17 mouse cellular contexts compared by ENCODE assay signal in genomic region chr4:154396652-154397301, GRCm38 (mm10).
DNase-seq lines count a peak whose midpoint lies in the region; ATAC-seq lines count a peak whose summit lies in the region.
"Had no signal": no experiment of that assay in that cellular context is flagged by ENCODE, and none has a peak within 500 bp of the region (broad histone marks: within the 10 kb centered on the region; RNA-seq: fewer than 3 reads in every experiment).

No protein-coding gene starts in this region.

- no peaks in the 10 kb centered on the region for H3K36me3 ChIP-seq in forebrain, embryonic 13.5 days (ENCODE audit: poor library complexity, severe bottlenecking)
- 0 out of 2 replicates have a peak, but pooled peaks cover 8% of the 10 kb centered on the region for H3K36me3 ChIP-seq in forebrain, embryonic 10.5 days (replicated peaks)
- no peaks in the 10 kb centered on the region for H3K36me3 ChIP-seq in embryonic facial prominence, embryonic 12.5 days
- H3K36me3 ChIP-seq in hindbrain, embryonic 16.5 days (ENCODE audit: control insufficient read depth, insufficient read depth, low read length) = no peaks in the 10 kb centered on the region
- H3K36me3 ChIP-seq: G1E; liver, embryonic 12.5 days; neural tube, embryonic 15.5 days had no signal

- WGBS in forebrain, embryonic 13.5 days = 72% methylated on average over 14 of the region's 14 CpGs
- WGBS in forebrain, embryonic 10.5 days = 87% methylated on average over 14 of the region's 14 CpGs
- 67% methylated on average over 14 of the region's 14 CpGs for WGBS in embryonic facial prominence, embryonic 12.5 days
- 68% methylated on average over 14 of the region's 14 CpGs for WGBS in hindbrain, embryonic 16.5 days

- no peaks in the 10 kb centered on the region for H3K9me3 ChIP-seq in forebrain, embryonic 13.5 days (replicated peaks)
- no peaks in the 10 kb centered on the region for H3K9me3 ChIP-seq in forebrain, embryonic 10.5 days
- H3K9me3 ChIP-seq in embryonic facial prominence, embryonic 12.5 days = no peaks in the 10 kb centered on the region
- H3K9me3 ChIP-seq in hindbrain, embryonic 16.5 days (ENCODE audit: control insufficient read depth, low read length) = no peaks in the 10 kb centered on the region
- H3K9me3 ChIP-seq: liver, embryonic 12.5 days; neural tube, embryonic 15.5 days had no signal

- H3K4me1 ChIP-seq in forebrain, embryonic 13.5 days = peaks cover 50% of the 10 kb centered on the region
- H3K4me1 ChIP-seq in forebrain, embryonic 10.5 days = peaks cover 65% of the 10 kb centered on the region
- peaks cover 43% of the 10 kb centered on the region for H3K4me1 ChIP-seq in embryonic facial prominence, embryonic 12.5 days
- peaks cover 20% of the 10 kb centered on the region; the same call in 1 of the 2 replicates for H3K4me1 ChIP-seq in hindbrain, embryonic 16.5 days (ENCODE audit: control insufficient read depth, insufficient read depth, low read depth, low read length)

- H3K4me2 ChIP-seq in forebrain, embryonic 13.5 days = no peak overlapping the region
- no peak overlapping the region for H3K4me2 ChIP-seq in embryonic facial prominence, embryonic 12.5 days (replicated peaks)
- H3K4me2 ChIP-seq in hindbrain, embryonic 16.5 days (ENCODE audit: low read length) = no peak overlapping the region
- H3K4me2 ChIP-seq: liver, embryonic 12.5 days; neural tube, embryonic 15.5 days had no signal

- no peaks in the 10 kb centered on the region for H3K27me3 ChIP-seq in forebrain, embryonic 13.5 days
- peaks cover 3% of the 10 kb centered on the region; the same call in 1 of the 2 replicates for H3K27me3 ChIP-seq in forebrain, embryonic 10.5 days (ENCODE audit: poor library complexity, severe bottlenecking)
- no peaks in the 10 kb centered on the region for H3K27me3 ChIP-seq in embryonic facial prominence, embryonic 12.5 days
- no peaks in the 10 kb centered on the region for H3K27me3 ChIP-seq in hindbrain, embryonic 16.5 days (replicated peaks; ENCODE audit: control insufficient read depth, insufficient read depth, low read length)

- H3K9ac ChIP-seq in forebrain, embryonic 13.5 days = no peak overlapping the region
- H3K9ac ChIP-seq in embryonic facial prominence, embryonic 12.5 days = no peak overlapping the region
- no peak overlapping the region for H3K9ac ChIP-seq in hindbrain, embryonic 16.5 days (ENCODE audit: low read depth, low read length)
- H3K9ac ChIP-seq: liver, embryonic 12.5 days; neural tube, embryonic 15.5 days had no signal

- peak overlapping the region; percentile 66 for H3K27ac ChIP-seq in forebrain, embryonic 13.5 days
- no peak overlapping the region for H3K27ac ChIP-seq in forebrain, embryonic 10.5 days
- H3K27ac ChIP-seq in embryonic facial prominence, embryonic 12.5 days = no peak overlapping the region
- H3K27ac ChIP-seq in hindbrain, embryonic 16.5 days (ENCODE audit: low read depth, low read length) = no peak overlapping the region
- H3K27ac ChIP-seq: kidney, postnatal 0 days; liver, embryonic 12.5 days; neural tube, embryonic 15.5 days had no signal

- peak; percentile 54 for ATAC-seq in forebrain, embryonic 13.5 days
- peak; percentile 48; the same call in 1 of the 2 replicates for ATAC-seq in embryonic facial prominence, embryonic 12.5 days (ENCODE audit: insufficient number of reproducible peaks, insufficient read depth, low FRiP score, low TSS enrichment)
- peak; percentile 71 for ATAC-seq in hindbrain, embryonic 16.5 days
- ATAC-seq: CD4-positive, CD25-positive, alpha-beta regulatory T cell, adult 4 months; intestine, postnatal 0 days; liver, embryonic 12.5 days had no signal

- no peak for DNase-seq in forebrain, embryonic 10.5 days (ENCODE audit: extremely low spot score, low spot score)
- DNase-seq in layer of hippocampus, postnatal 10 days (ENCODE audit: low spot score in 2 of 2) = peak; percentile 34 to 47
- no peak for DNase-seq in layer of hippocampus, adult 9-10 months (ENCODE audit: low spot score)
- no peak for DNase-seq in ovary, postnatal 14 days (ENCODE audit: low spot score)
- DNase-seq in adrenal gland, postnatal 36 days = no peak
- DNase-seq: cerebellum, adult 9-10 months; gastrocnemius, postnatal 25 days had no signal

- no peak overlapping the region for H3K4me3 ChIP-seq in forebrain, embryonic 13.5 days
- no peak overlapping the region for H3K4me3 ChIP-seq in forebrain, embryonic 10.5 days
- no peak overlapping the region for H3K4me3 ChIP-seq in embryonic facial prominence, embryonic 12.5 days
- no peak overlapping the region for H3K4me3 ChIP-seq in hindbrain, embryonic 16.5 days (ENCODE audit: low read length)
- H3K4me3 ChIP-seq: erythroblast, embryonic 14.5 days; liver, embryonic 12.5 days; neural tube, embryonic 15.5 days had no signal

Comparison
In these comparisons a context has a peak if more than half of its experiments do, and no peak if none do; other contexts are left out.
1. DNase-seq: peak in layer of hippocampus, postnatal 10 days (2 of 2); none in forebrain, embryonic 10.5 days (single experiment), layer of hippocampus, adult 9-10 months (single experiment), ovary, postnatal 14 days (single experiment) and adrenal gland, postnatal 36 days (0 of 2).
2. Peak in every context shown above with its lines, with median percentiles within 50 percentile points of each other: ATAC-seq.